Mouse (Mus musculus) adrenal gland, adult (tissue): ENCODE measurements at regions not wholly inside any gene's neighbourhood (a gene's known extent, or its start where the extent isn't known, plus 50 kb on each side); places are given as distances from the start of the nearest gene placed in this dataset.

Experiments used
- DNase-seq, 2 experiments: peaks; one replicate each; pipeline ENCODE4 v3.0.0; 2022 to 2023; ENCODE audit warnings: low spot score in 1 of 2; ENCODE audit not compliant: inconsistent age in 2 of 2

DNA sequence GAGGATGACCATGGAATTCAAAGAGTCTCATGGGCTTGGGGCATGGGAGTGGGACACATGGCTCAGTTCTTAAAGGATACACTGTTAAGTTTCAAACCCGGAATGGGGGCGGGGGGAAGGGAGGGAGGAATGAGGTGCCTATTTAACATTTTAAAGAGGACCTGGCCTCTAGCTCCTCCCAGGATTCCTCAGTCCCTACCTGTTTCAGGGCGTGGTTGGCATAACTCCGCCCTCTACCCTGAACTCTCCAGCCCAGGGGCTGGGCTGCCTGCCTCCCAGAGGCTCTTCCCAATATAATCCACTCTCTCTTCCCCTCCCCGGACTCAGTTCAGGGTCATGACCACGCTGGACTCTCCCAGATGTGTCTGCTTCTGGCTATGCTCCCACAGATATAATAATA, 108.0 kb downstream of the 2410131K14Rik start:
- no peak for DNase-seq

DNA sequence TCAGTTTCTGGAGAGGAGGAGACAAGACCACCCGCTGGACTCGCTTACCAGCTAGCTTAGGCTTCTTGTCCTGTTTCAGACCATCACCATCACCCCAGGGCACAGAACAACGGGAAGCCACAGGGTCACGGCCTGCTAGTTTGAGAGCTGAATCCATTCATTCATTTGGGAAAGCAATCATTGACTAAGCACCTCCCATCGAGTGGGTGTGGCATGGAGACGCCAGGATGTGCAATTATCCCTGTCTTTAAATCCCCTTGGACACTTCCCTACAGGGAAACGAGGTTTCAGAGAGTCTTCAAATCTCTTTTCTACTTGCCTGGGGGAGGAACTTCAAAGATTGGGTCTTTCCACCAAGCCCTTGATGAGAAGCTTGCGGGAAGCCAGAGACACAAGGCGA, 108.7 kb downstream of the 2410131K14Rik start:
- DNase-seq = no peak

DNA sequence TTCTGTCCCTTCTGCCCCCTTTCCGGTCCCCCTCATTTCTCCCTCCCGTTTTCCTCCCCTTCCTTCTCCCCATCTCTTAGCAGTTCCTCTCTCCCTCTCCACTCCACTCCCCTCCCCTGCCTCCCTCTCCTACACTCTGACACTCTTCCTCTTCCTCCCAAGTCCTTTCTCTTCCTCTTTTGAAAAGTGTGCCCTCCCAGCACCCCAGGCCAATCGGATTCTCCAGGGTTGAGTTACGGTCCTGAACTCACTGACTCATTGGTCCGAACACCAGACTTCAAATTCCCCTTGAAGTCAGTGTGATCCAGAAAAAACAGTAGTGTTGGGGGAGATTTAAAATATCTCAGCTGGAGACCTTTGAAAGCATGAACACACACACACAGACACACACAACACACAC, 109.1 kb downstream of the 2410131K14Rik start:
- no peak for DNase-seq

DNA sequence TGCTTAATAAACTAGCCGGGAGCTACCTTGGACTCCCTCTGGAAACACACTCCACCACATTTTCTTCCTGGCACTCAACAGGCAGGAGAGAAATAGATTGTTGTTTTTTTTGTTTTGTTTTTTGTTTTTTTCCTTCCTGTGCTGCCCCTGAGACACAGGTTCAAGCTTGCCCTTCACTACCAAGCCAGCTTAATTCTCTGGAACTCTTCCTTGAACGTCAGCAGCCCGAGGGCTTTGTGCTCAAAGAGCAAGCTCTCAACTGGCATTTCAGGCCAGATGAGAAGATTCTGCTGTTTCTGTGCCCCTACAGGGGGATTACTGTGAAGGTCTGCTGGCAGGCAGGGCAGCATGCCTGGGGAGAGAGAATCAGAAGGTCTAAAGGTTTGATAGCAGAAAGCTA, 109.8 kb downstream of the 2410131K14Rik start:
- no peak for DNase-seq

DNA sequence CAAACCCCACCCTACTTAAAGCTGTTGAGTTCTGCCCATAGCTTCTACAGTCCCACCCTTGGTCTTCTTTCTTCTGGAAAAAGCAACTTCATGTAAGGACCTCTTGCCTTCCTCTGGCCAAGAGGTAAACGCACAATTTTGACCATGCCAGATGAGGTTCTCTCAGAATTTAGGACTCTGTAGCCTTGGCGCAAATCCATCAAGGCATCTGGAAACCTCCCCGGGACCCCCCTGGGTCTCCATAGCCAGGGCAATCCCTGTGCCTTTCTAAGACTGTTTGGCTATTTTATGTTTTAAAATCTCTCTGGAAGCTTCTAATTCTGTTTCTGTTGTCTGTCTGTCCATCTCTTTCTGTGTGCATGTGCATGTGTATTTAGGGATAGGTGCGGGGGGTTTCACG, 110.3 kb downstream of the 2410131K14Rik start:
- DNase-seq = no peak

DNA sequence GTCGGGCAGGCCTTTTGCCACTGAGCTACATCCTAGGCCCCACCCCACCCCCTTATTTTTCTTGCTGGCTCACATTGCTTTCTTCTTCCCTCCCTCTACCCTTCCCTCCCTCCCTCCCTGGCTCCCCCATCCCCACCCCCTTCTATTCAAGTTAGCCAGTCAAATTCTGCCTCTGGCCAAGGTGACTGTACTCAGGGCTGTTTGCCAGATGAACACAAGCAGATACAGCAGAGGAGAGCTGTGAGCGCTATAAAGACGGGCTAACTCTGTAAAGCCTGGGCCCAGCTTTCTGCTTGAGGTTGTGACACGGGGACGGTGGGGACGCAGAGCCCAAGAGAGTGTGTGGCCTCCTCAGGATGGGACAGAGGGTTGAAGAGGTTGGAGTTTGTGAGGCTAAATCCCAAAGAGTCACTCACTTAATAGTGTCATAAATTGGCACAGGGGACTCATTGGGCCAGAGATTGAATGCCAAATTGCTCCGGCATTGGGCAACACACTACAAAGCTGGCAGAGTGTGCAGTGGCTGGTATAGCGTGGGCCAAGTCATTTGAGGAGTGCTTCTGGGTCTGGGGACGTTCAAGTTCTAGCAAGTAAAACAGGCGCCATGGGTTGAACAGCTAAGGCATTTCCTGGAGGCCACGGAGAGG, 110.8 kb downstream of the 2410131K14Rik start:
- DNase-seq = peak in 1 of 2 experiments; percentile 76

DNA sequence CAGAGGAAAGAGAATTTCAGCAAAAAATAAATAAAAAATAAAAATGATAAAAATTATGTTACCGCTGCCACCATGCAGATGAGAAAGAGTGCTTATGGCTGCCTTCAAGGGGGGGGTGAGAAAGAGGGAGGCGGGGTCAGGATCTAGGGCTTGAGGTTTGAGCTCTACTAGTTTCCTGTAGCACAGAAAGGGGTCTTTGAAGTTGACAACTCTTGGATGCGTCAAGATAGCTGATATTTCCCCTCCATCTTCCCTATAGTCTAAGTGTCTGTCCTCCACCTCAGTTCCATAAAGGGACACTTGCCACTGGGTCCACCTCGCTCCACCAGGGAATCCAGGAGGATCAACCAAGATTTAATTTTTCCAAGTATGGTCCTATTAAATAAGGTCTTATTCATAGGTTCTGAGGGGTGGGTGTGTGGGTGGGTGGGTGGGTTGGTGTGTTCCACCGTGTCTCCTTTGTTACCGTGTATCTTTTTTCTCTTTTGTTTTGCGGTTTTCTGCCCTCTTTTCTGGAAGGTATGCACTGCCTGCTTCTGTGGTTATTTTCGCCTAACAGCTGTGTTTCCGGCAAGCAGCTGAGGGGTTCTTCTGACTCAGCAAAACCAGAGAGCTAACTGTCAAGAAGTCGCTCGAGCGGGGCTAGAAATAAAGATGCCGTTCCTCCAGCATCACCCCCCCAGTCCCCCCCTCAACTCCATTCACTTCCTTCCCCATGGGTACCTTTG, 114.8 kb downstream of the 2410131K14Rik start:
- no peak for DNase-seq

DNA sequence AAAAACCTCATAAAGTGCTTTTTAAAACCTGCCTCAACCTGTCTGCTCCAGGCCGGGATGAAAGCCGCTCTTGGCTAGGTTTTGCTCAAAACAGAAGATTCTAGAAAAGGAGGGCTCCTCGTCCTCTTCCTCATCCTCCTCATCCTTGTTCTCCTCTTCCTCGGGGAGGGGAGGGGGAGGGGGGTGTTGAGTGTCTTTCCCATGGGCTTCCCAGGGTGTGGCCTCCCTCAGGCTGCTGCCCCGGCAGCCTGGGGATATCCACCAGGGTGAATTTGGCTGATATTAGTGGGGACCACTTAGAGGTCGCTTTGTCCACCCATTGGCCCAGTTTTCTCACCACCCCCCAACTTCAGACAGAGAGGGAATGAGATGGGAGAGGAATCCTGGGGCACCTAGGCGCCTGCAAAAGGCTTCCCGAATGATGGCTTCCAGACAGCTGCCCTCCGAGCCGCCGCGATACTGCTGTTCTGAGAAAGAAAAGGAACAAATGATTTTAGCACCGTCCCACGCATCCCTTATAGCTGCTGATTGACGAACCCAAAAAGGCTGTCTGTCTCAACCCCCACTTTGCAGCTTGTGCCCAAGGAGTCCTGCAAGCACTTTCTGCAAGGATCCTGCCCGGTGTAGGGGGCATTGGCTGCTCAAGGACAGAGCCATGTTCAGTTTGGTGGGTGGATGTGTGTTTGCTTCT, 115.5 kb downstream of the 2410131K14Rik start:
- no peak for DNase-seq

DNA sequence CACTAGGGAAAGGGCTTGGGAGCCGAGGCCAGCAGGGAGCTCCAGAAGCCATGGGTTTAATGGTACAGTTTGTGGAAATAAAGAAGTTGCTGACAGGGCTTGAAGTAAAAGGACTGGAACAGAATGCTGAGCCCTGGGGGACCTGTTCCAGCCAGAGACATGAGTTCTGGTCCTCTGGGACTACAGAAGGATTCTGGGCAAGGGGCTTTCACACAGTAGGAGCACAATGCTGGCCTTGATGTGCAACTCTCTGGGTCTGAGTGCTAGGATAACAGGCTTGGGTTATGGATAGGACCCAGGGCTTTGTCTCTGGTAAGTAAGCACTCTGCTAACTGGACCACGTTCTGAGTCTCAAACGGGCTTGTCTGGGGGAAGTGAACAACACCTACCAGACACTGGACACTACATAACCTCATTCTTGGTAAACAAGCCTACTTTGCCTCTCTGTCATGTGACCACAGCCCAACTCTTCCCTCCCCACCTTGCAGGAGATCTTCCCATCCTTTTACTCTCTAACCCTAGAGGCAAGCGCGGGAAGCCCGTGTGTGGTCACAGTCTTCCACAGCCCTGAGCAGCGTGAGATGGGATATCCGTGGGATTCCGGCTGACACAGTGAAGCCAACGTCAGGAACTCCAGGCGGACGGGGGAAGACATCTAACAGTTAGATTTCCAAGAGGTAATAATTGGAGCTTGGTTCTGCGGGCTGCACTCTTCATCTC, 116.3 kb downstream of the 2410131K14Rik start:
- DNase-seq = no peak

DNA sequence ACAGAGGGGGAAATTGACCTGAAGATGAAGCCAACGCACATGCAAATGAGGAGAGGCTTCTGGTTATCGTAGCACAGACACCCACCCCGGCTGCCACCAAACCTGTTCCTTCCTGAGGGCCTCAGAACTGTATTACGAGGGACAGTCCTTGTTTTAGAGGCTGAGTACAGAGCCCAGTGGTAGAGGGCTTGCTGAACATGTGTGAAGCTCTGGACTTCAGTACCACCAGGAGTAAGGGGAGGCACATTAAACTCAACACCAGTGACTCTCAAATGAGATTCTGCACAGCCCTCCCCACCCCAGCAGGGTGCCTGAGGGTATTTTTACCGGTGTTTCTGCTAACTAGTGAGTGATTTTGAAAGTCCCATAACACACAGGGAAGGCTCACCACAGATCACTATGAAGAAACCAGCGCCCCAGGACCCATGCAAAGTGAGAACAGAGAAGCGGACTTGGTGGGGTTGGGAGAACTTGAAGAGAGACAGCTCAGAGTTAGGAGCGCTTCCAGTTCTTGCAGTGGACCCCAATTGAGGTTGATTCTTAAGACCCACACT, 116.9 kb downstream of the 2410131K14Rik start:
- DNase-seq = no peak

DNA sequence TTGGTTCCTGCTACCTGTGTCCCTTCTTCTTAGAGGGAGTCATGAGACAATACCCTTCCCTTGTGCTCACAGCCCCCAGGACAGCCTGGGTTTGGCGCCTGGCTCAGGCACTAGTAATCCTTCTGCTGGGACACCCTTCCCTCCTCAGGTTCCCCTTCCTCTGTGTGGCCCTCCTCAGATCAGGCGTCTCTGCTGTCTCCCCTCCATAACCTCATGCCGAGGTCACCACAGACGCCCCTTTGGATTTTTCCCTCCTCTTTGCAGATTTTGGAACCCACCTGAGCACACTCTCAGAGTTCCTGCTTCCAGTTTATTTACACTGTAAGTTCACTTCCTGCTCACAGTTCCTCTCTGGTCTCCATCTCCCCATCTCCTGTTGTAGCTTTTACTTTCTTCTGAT, 117.7 kb downstream of the 2410131K14Rik start:
- DNase-seq = no peak

DNA sequence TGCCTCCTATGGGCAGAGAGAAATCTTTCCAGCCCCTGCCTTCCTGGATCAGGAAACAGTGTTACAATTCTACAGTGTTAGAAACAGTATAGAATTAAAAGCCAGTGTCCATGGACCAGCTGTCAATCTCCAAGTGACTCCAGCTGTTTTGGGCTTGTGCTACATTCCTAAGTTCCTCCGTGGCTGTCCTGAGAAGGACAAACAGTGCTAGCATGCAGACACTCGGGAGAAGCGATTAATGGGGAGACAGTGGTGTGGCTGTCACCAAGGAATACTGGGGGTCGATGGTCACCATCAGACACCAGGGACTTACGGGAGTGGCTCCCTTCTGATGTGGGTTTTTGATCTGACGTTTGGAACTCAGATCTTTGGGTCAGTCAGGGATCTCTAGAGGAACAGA, 118.1 kb downstream of the 2410131K14Rik start:
- no peak for DNase-seq

DNA sequence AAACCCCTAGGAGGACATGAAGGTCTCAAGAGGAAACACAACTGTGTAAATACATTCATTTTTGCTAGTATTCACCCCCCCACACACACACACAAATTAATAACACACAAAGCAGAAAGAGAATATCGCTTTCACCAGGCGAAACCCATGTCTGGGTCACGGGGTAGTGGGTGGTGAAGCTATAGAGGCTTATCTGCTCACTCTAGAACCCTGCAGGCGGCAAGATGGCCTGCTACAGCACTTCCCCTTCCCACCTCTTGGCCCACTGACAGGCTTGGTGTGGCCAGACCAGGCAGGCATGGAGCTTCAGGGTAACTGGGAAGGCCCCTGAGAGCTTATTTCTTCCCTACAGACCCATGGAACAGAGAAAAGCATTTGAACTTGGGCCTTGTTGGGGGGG, 119.6 kb downstream of the 2410131K14Rik start:
- DNase-seq = no peak

DNA sequence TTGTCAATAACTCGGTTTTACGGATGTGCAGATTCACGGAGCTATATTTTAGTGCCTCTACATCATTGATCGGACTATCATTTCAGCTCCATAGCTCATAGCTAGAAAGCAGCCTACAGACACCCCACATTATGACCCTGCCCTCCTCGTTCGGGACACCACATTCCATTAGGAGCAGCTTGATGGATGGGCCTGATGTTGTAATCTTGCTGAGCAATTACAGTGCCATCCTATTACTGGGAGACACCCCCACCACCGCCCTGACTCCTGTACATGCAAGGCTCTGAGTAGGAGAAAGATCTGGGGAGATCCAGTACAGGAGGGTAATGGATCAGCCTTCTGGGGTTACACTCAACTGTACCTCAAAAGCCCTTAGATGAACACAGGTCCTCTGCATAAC, 120.2 kb downstream of the 2410131K14Rik start:
- DNase-seq = peak; percentile 80 to 89

DNA sequence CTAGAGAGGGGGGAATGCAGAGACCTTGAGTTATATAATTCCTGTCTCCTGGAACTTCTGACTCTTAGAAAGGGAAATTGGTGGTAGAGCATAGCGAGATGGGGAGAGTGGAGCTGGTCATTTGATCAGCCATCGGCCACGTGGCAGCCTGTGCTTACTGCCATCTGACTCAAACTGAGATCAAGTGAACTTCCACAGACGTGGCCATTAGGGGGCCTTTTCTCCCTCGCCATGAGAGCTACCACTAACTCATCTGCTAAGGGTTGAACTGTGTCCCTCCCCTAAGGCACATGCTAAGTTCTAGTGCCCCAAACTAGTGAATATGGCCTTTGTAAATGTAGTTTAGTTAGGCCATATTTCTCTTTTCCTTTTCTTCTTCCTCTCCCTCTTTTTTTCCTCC, 120.6 kb downstream of the 2410131K14Rik start:
- DNase-seq = no peak

DNA sequence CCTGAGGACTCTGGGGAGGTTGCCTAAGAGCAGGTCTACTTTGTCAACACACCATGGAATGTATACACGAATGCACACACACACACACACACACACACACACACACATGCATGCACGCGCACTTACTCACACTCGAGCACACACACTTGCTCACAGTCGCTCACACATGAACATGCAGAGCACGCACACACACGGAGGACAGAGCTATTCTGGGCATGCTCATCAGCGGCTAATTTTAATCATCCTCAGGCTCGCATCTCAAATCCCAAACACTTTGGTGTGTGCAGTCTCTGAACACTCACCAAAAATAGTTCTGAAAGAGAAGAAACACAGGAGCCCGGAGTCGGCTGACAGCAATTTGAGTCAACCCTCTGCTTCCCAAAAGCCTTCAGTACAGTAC, 122.0 kb downstream of the 2410131K14Rik start:
- no peak for DNase-seq

DNA sequence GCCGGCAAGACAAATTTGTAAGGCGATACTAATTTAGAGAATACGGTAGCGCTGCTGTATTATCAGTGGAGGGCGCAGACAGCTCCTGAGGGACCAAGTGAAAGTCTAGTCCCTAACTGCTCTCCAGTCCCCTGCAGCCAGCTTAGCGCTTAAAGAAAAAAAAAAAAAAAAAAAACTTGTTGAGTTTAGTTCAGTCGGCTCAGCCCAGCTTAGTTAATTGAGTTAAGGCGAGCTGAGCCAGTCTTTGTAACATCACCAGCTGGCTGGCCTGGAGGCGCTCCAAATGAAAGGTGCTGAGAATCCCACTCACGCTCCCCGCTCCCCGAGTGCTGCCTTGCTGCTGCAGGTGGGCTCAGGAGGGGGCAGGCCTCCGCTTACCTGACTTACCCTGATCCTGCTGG, 128.6 kb downstream of the 2410131K14Rik start:
- no peak for DNase-seq

DNA sequence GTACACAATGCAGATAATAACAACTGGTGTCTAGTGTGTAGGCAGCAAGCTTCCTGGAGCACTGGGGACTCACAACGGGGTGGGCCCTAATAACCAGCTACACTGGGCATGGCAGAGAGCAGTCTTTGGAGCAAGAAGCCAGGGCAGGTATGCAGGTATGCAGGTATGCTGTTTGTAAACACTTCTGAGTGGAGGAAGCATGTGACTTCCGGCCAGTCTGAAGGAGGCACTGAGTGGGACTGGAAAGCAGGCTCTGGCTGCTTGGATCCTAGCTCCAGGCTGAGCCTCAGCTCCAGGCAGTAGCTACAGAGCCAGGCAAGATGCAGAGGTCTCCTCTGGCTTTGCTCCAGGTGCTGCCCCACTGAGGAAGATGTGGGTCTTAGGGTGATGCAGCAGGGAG, 129.9 kb downstream of the 2410131K14Rik start:
- DNase-seq = no peak

DNA sequence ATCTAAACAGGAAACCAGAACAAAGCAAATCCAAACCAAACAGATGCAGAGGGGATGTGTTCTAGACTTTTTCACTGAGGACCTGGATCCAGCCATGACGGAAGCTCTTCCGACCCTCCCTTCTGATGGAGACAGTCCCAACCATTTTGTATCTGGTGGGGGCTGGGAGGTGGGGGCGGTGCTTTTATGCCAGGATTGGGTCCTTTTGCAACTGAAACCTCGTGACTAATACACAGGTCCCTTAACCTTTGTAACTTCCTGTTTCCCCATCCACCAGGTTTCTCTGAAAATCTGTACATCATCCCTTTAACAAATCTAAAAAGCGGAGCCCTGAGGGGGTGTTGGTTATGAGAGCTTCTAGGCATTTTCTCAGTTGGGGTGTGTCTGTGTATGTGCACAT, 130.9 kb downstream of the 2410131K14Rik start:
- DNase-seq = no peak

DNA sequence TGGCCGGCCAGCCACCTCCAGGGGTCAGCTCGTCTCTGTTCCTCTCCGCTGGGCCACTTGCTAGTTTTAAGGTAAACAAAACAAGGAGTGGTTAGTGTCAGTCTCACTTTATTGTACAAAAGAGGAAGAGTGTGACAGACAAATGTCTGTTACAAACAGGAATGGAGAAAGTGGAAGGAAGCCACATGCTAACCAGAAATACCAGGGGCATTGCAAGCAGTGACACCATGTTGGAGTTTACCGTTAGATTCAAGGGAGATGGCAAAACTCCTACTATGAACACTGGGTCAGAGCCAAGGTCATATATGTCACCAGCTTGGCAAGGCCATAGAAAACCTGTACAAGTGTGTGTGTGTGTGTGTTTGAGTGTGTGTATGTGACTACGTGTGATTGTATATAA, 131.5 kb downstream of the 2410131K14Rik start:
- DNase-seq = no peak

DNA sequence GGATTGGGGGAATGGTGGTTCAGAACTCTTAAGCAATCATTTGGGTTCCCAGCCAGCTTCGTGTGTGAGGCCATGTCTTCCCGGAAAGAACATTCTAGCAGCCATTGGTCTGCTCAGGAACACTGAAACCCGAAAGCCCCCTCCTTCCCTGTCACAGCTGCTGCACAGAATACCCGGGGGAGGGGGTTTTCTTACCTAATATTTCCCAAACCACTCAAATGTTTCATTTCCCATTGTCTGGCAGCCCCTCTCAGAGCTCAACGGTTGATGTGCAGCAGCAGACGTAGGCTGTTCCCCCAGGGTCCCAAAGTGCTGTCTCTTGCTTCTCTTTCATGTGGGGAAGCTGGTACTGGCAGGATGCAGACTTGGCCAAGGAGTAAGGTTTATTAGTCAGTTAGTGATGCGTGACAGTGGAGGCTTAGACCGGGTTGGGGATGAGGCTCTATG, 132.4 kb downstream of the 2410131K14Rik start:
- DNase-seq = no peak
